In genomic region chr2:76968919-76969318, GRCm38 (mm10) we compare ENCODE assay signal across 8 mouse cellular contexts. TPM values are rescaled to one million over a fixed set of nuclear protein-coding genes. Genes with fewer than 3 reads are reported as not detected.
A peak's percentile ranks its signal among the peaks of the same experiment; 100 is the strongest.
DNase-seq lines count a peak whose midpoint lies in the region; ATAC-seq lines count a peak whose summit lies in the region.

No protein-coding gene starts in this region.

- H3K4me2 ChIP-seq in forebrain, embryonic 15.5 days (replicated peaks): no peak overlapping the region
- H3K4me2 ChIP-seq in midbrain, embryonic 13.5 days (replicated peaks): no peak overlapping the region

- peak; percentile 75 for DNase-seq in gastrocnemius, postnatal 10 days
- no peak for DNase-seq in gastrocnemius, adult 18-20 months (ENCODE audit: low spot score)
- peak; percentile 55 for DNase-seq in cerebellum, adult 11 months
- DNase-seq in kidney, adult 11 months: peak; percentile 64
- DNase-seq in left cerebral cortex, postnatal 25 days (ENCODE audit: low spot score in 2 of 2): peak; percentile 69 to 82
- DNase-seq in spleen, postnatal 4 days (ENCODE audit: low spot score in 2 of 2): peak; percentile 23 to 75

- H3K36me3 ChIP-seq in forebrain, embryonic 15.5 days: no peaks in the 10 kb centered on the region
- H3K36me3 ChIP-seq in midbrain, embryonic 13.5 days: no peaks in the 10 kb centered on the region

- WGBS in forebrain, embryonic 15.5 days: 27% methylated on average over 8 of the region's 8 CpGs
- 33% methylated on average over 8 of the region's 8 CpGs for WGBS in midbrain, embryonic 13.5 days

- H3K9me3 ChIP-seq in forebrain, embryonic 15.5 days: no peaks in the 10 kb centered on the region
- H3K9me3 ChIP-seq in midbrain, embryonic 13.5 days: no peaks in the 10 kb centered on the region

- no peaks in the 10 kb centered on the region for H3K27me3 ChIP-seq in forebrain, embryonic 15.5 days
- no peaks in the 10 kb centered on the region for H3K27me3 ChIP-seq in midbrain, embryonic 13.5 days

- no peak overlapping the region for H3K9ac ChIP-seq in forebrain, embryonic 15.5 days (replicated peaks)
- H3K9ac ChIP-seq in midbrain, embryonic 13.5 days (replicated peaks): no peak overlapping the region

- H3K4me3 ChIP-seq in forebrain, embryonic 15.5 days: no peak overlapping the region
- H3K4me3 ChIP-seq in midbrain, embryonic 13.5 days (replicated peaks): no peak overlapping the region

- no peak overlapping the region for H3K27ac ChIP-seq in forebrain, embryonic 15.5 days (replicated peaks)
- no peak overlapping the region for H3K27ac ChIP-seq in midbrain, embryonic 13.5 days

- 0 out of 2 replicates have a peak, but pooled peaks cover 2% of the 10 kb centered on the region for H3K4me1 ChIP-seq in forebrain, embryonic 15.5 days
- H3K4me1 ChIP-seq in midbrain, embryonic 13.5 days (replicated peaks): no peaks in the 10 kb centered on the region

- intact Hi-C loops in left cerebral cortex, postnatal 25 days (cut with DNase I): loop anchor here (1.0 to 5.0 kb wide), 2 partner anchors 40 to 102 kb away; no protein-coding TSS in a partner anchor

- ATAC-seq in forebrain, embryonic 15.5 days (replicated peaks): peak; percentile 81
- ATAC-seq in midbrain, embryonic 13.5 days: peak; percentile 79

RNA-seq across cellular contexts. Expression of gene Ttn, which starts 13.4 kb away (rescaled TPM):
- total RNA-seq in gastrocnemius, postnatal 10 days (2021): 1,000 to 10,000 TPM; 3,966 to 4,807 TPM
- 1,000 to 10,000 TPM; 4,889 to 5,895 TPM for total RNA-seq in gastrocnemius, adult 18-20 months (2021)
- polyA plus RNA-seq in forebrain, embryonic 15.5 days (2015; fragmentation: Nextera tagmentation; extraction: Ambion mirVana): 0.38 and 1.0 TPM in 2 replicates
- under 1 TPM; 0.85 to 0.89 TPM for total RNA-seq in left cerebral cortex, postnatal 25 days (2021)
- 0.30 and 0.44 TPM in 2 replicates for polyA plus RNA-seq in midbrain, embryonic 13.5 days (2015; fragmentation: Nextera tagmentation; extraction: Ambion mirVana)

Comparison
In these comparisons a context has a peak if more than half of its experiments do, and no peak if none do; other contexts are left out.
1. RNA of gene Ttn, which starts 13.4 kb away (total RNA-seq): 4,889 to 5,895 TPM in gastrocnemius, adult 18-20 months and 3,966 to 4,807 TPM in gastrocnemius, postnatal 10 days; 0.85 to 0.89 TPM in left cerebral cortex, postnatal 25 days; every median in the first group is over 1,000 times any median in the second.